Mouse (Mus musculus): Measurements from ENCODE around the gene Rhox12. TPM values are rescaled to one million over a fixed set of nuclear protein-coding genes. Genes with fewer than 3 reads are reported as not detected.
A peak's percentile ranks its signal among the peaks of the same experiment; 100 is the strongest.

The Rhox12 gene
- total and polyA plus RNA-seq, 3 experiments = not detected

DNA sequence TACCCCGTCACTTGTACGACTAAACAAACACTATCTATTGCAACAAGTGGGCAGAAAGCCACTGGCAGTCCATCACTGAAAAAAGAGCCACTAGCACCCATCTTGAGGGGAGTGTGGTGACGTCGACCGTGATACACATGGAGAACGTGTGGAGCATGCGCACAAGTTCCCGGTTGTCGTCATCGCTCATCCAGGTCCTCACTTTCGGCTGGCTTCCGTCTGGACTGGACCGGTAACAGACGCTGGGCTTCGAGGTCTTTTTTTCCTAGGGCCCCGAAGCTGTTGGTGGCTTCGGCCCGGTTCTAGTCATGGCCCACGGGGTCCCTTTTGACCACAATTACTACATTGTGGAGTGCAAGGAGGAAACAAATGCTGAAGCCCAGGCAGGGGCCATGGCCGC lies 10.3 kb upstream of the Rhox12 start, which contains the start of gene Rhox13:
TSS of gene Rhox13 (plus strand) at position 238 of the 400 bp plus-strand sequence.
- no peaks in the 10 kb centered on the region for H3K36me3 ChIP-seq (replicated peaks in 1 of 2; ENCODE audit: control insufficient read depth in 1 of 2, insufficient read depth in 1 of 2, low read length in 1 of 2)
- peak within 1 kb of the TSS; percentile 21; the same call in 1 of the 2 replicates for H3K4me2 ChIP-seq (ENCODE audit: insufficient read depth, low read depth, poor library complexity, severe bottlenecking)
- in situ Hi-C loops (cut with MboI; ENCODE audit: low pct_ligation_motif_present, low pct_unique_long_range_greater_than_20kb, low sequenced_read_pairs) (no loop called here), dilution Hi-C loops (cut with MboI; ENCODE audit: extremely low pct_ligation_motif_present, extremely low pct_unique_long_range_greater_than_20kb, low sequenced_read_pairs) (no loop called here)
- H3K27ac ChIP-seq (ENCODE audit: insufficient read depth, low read depth) = peak within 1 kb of the TSS; percentile 58
- H3K9me3 ChIP-seq (replicated peaks; ENCODE audit: low read length) = peaks cover 2% of the 10 kb centered on the region
- TF ChIP-seq POLR2A (IDR thresholded peaks at IDR 0.05; ENCODE audit: low read depth, low read length) = peak; percentile 68
- no peak for TF ChIP-seq MEF2A (IDR thresholded peaks at IDR 0.05; ENCODE audit: borderline replicate concordance, low read depth, low read length)
- 0 out of 2 replicates have a peak, but pooled peaks have one; percentile 38 for TF ChIP-seq TBP (conservative IDR thresholded peaks at IDR 0.05; ENCODE audit: low read depth, low read length)
- peak; percentile 32; the same call in 1 of the 2 replicates for TF ChIP-seq MAX (IDR thresholded peaks at IDR 0.05; ENCODE audit: low read length)
- TF ChIP-seq NRF1 (IDR thresholded peaks at IDR 0.05; ENCODE audit: low read depth, low read length) = peak; percentile 84
- no peak for TF ChIP-seq GABPA (IDR thresholded peaks at IDR 0.05; ENCODE audit: insufficient replicate concordance, low read depth, low read length)
- TF ChIP-seq IRF4 (IDR thresholded peaks at IDR 0.05; ENCODE audit: low read depth, low read length) = no peak
- no peak for TF ChIP-seq JUN (IDR thresholded peaks at IDR 0.05; ENCODE audit: insufficient read depth, low read depth, low read length)
- TF ChIP-seq NELFE (IDR thresholded peaks at IDR 0.05; ENCODE audit: low read depth, low read length) = no peak
- 0 out of 2 replicates have a peak, but pooled peaks have one; percentile 35 for TF ChIP-seq TCF12 (IDR thresholded peaks at IDR 0.05; ENCODE audit: low read depth, low read length)
- TF ChIP-seq CHD1 (IDR thresholded peaks at IDR 0.05; ENCODE audit: low read depth, low read length) = no peak
- no peak for TF ChIP-seq EP300 (IDR thresholded peaks at IDR 0.05; ENCODE audit: low read length)
- H3K9ac ChIP-seq (ENCODE audit: insufficient read depth, low read depth) = peak within 1 kb of the TSS; percentile 67
- H3K27me3 ChIP-seq (replicated peaks) = no peaks in the 10 kb centered on the region
- H3K4me3 ChIP-seq (replicated peaks in 1 of 3; ENCODE audit: low read depth in 2 of 3, low read length in 2 of 3, poor library complexity in 1 of 3) = peak within 1 kb of the TSS in 2 of 3 experiments; percentile 56 to 71
- DNase-seq (ENCODE audit: extremely low read depth) = no peak
- peaks cover 33% of the 10 kb centered on the region for H3K79me2 ChIP-seq (replicated peaks; ENCODE audit: control insufficient read depth, extremely low read depth, insufficient read depth, poor library complexity, severe bottlenecking)
- no peaks in the 10 kb centered on the region for H3K4me1 ChIP-seq (ENCODE audit: control insufficient read depth in 1 of 2, insufficient read depth in 2 of 2)

DNA sequence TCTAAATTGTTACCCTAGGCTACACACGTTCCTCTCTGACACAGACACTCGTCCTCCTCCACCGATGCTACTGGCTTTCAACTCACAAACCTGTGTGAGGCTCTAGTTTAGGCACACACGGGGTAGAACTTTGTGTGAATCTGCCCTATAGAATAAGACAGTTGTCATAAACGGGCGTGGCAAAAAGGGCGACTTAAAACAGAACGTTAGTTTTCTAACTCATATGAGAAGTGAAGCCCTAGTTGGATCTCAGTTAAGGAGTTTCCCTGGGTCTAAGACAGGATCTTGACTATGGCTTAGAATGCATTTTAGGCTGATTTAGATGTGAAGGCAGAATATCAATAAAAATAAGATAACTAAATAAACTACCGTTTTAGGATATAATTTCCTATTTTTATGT lies 25.7 kb downstream of the Rhox12 start, which contains the start of gene Rhox11:
TSS of gene Rhox11 (minus strand) at position 101 of the 400 bp plus-strand sequence.
- Histone ChIP-seq H3K4me3 (replicated peaks in 1 of 3; ENCODE audit: low read depth in 2 of 3, low read length in 2 of 3, poor library complexity in 1 of 3) (no peak within 1 kb of the TSS), H3K9ac (ENCODE audit: insufficient read depth, low read depth) (no peak within 1 kb of the TSS), H3K4me2 (ENCODE audit: insufficient read depth, low read depth, poor library complexity, severe bottlenecking) (no peak within 1 kb of the TSS), H3K27me3 (replicated peaks) (no peaks in the 10 kb centered on the region), H3K4me1 (ENCODE audit: control insufficient read depth in 1 of 2, insufficient read depth in 2 of 2) (no peaks in the 10 kb centered on the region), H3K9me3 (replicated peaks; ENCODE audit: low read length) (no peaks in the 10 kb centered on the region), H3K79me2 (replicated peaks; ENCODE audit: control insufficient read depth, extremely low read depth, insufficient read depth, poor library complexity, severe bottlenecking) (no peaks in the 10 kb centered on the region), H3K36me3 (replicated peaks in 1 of 2; ENCODE audit: control insufficient read depth in 1 of 2, insufficient read depth in 1 of 2, low read length in 1 of 2) (no peaks in the 10 kb centered on the region), H3K27ac (ENCODE audit: insufficient read depth, low read depth) (no peak within 1 kb of the TSS)
- in situ Hi-C loops (cut with MboI; ENCODE audit: low pct_ligation_motif_present, low pct_unique_long_range_greater_than_20kb, low sequenced_read_pairs) = loop anchor here (10.0 kb wide), 1 partner anchor 90 kb away; no protein-coding TSS in a partner anchor
- TF ChIP-seq ZC3H11A (IDR thresholded peaks at IDR 0.05; ENCODE audit: low read depth, low read length) (no peak), JUN (IDR thresholded peaks at IDR 0.05; ENCODE audit: insufficient read depth, low read depth, low read length) (no peak), MAX (IDR thresholded peaks at IDR 0.05; ENCODE audit: low read length) (no peak), SIN3A (IDR thresholded peaks at IDR 0.05; ENCODE audit: low read length) (no peak), ZMIZ1 (IDR thresholded peaks at IDR 0.05; ENCODE audit: low read depth, low read length) (no peak), MAZ (IDR thresholded peaks at IDR 0.05; ENCODE audit: low read depth, low read length) (no peak)
- no peak for DNase-seq (ENCODE audit: extremely low read depth)
- dilution Hi-C loops (cut with MboI; ENCODE audit: extremely low pct_ligation_motif_present, extremely low pct_unique_long_range_greater_than_20kb, low sequenced_read_pairs) = no loop called here

Measured in CH12.LX (cell line).